Mouse (Mus musculus): Measurements from ENCODE around the gene Pitpnm1.

GRCm38 (mm10) chr19:4151898-4152297 is 52.1 kb downstream of the Pitpnm1 start:
- TF ChIP-seq ETS1 (conservative IDR thresholded peaks at IDR 0.05; ENCODE audit: low read depth, low read length): no peak
- no peak for TF ChIP-seq IRF4 (IDR thresholded peaks at IDR 0.05; ENCODE audit: low read depth, low read length)
- TF ChIP-seq CTCF (conservative IDR thresholded peaks at IDR 0.05 in 1 of 2, IDR thresholded peaks at IDR 0.05 in 1 of 2; ENCODE audit: low read depth in 2 of 2, low read length in 2 of 2): no peak
- no peak; the same call in 1 of the 2 replicates for TF ChIP-seq POLR2A (IDR thresholded peaks at IDR 0.05; ENCODE audit: low read depth, low read length)
- TF ChIP-seq KAT2A (IDR thresholded peaks at IDR 0.05; ENCODE audit: insufficient replicate concordance, low read length): no peak
- no peak for TF ChIP-seq CHD2 (IDR thresholded peaks at IDR 0.05; ENCODE audit: low read length)
- no peak for TF ChIP-seq GABPA (IDR thresholded peaks at IDR 0.05; ENCODE audit: insufficient replicate concordance, low read depth, low read length)
- TF ChIP-seq ZMIZ1 (IDR thresholded peaks at IDR 0.05; ENCODE audit: low read depth, low read length): no peak
- TF ChIP-seq NELFE (IDR thresholded peaks at IDR 0.05; ENCODE audit: low read depth, low read length): no peak
